Mouse (Mus musculus): Measurements from ENCODE around the gene Phlda1.

GRCm38 (mm10) chr10:111543781-111544260 is 37.7 kb downstream of the Phlda1 start:
- TF ChIP-seq E2F4 (IDR thresholded peaks at IDR 0.05; ENCODE audit: insufficient read depth) (no peak), MYOG (IDR thresholded peaks at IDR 0.05; ENCODE audit: control insufficient read depth in 1 of 3, insufficient read depth in 1 of 3, insufficient read length in 2 of 3, low read depth in 2 of 3) (no peak), POLR2A (IDR thresholded peaks at IDR 0.05; ENCODE audit: insufficient read length, low read depth) (peak; percentile 38), MAX (IDR thresholded peaks at IDR 0.05; ENCODE audit: low read depth) (no peak), USF1 (IDR thresholded peaks at IDR 0.05; ENCODE audit: low read depth) (no peak), MYOD1 (IDR thresholded peaks at IDR 0.05; ENCODE audit: control insufficient read depth in 1 of 3, insufficient read length in 2 of 3, low read depth in 2 of 3) (peak in 1 of 3 experiments; percentile 12), TCF12 (IDR thresholded peaks at IDR 0.05; ENCODE audit: insufficient read depth, poor library complexity, severe bottlenecking) (no peak)

All from myocyte (in vitro differentiated cells).